Mouse (Mus musculus): Measurements from ENCODE around the gene Phf12. TPM values are rescaled to one million over a fixed set of nuclear protein-coding genes. Genes with fewer than 3 reads are reported as not detected.

Phf12 gene
- 17.8 and 19.6 TPM in 2 replicates for polyA plus RNA-seq (2014; fragmentation: Nextera tagmentation; extraction: Ambion mirVana)

DNA sequence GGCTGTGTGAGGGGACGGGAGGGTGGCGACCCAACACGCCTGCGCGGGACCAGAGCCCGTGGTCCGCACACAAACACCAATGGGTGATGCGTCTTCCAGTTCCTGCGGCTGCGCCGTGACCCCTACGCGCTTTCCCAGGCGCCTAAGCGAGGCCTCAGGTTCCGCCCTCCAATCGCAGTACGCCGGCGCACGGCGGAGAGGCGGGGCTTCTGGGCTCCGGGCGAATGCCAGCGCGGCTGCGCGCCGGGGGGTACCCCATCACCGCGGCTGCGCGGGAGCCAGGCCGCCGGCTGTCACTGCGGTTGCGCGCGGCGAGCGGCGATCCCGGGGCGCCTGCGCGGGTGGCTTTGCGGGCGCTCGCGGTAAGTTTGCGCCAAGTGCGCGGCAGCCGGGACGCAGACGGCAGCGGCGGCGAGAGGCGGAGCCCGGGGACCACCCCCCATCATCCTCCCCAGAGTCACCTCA is at the start of gene Phf12:
Phf12 (plus strand) TSS at position 314 of the 465 bp plus-strand sequence.
- ATAC-seq (ENCODE audit: insufficient read depth, low FRiP score, low TSS enrichment): peak; percentile 84
- WGBS: 0% methylated on average over 61 of the region's 62 CpGs

DNA sequence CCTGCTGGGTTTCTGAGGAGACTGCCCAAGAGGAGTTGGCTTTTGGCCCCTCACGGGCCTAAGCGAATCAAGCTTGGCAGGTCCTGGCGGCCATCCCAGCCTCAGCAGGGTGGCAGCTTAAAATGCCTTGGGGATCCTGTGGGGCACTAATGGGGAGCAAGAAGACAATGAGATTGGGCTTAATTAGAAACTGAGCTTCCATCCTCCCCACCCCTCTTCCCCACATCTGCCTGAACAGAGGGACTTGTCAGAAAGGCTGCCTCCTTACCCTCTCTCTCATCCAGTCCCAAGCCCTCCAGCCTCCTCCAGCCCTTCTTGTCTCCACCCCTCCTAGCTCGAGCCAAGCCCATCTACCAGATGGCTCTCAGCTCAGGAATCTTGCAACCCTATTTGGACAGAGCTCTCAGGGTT is 48.4 kb upstream of the Phf12 start:
- Histone ChIP-seq H3K36me3 (ENCODE audit: control insufficient read depth, insufficient read depth, low read length) (no peaks in the 10 kb centered on the region), H3K4me2 (ENCODE audit: low read depth) (no peak overlapping the region), H3K9ac (ENCODE audit: low read length) (no peak overlapping the region), H3K27ac (ENCODE audit: low read depth, low read length) (no peak overlapping the region), H3K9me3 (ENCODE audit: control insufficient read depth, low read length) (no peaks in the 10 kb centered on the region), H3K4me1 (ENCODE audit: control insufficient read depth, insufficient read depth, low read length) (peaks cover 10% of the 10 kb centered on the region), H3K27me3 (ENCODE audit: control insufficient read depth, insufficient read depth, low read length) (peaks cover 68% of the 10 kb centered on the region), H3K4me3 (ENCODE audit: low read depth, low read length) (no peak overlapping the region)
- 7% methylated on average over 4 of the region's 4 CpGs for WGBS
- DNase-seq (ENCODE audit: low spot score): no peak
- ATAC-seq (ENCODE audit: insufficient read depth, low FRiP score, low TSS enrichment): no peak

More for the DNA sequence above, at the start of gene Phf12:
- Histone ChIP-seq H3K4me2 (ENCODE audit: low read depth) (peak within 1 kb of the TSS; percentile 66), H3K4me3 (ENCODE audit: low read depth, low read length) (peak within 1 kb of the TSS; percentile 100), H3K27ac (ENCODE audit: low read depth, low read length) (peak within 1 kb of the TSS; percentile 89), H3K9ac (ENCODE audit: low read length) (peak within 1 kb of the TSS; percentile 96), H3K4me1 (ENCODE audit: control insufficient read depth, insufficient read depth, low read length) (peaks cover 8% of the 10 kb centered on the region; the same call in 1 of the 2 replicates), H3K36me3 (ENCODE audit: control insufficient read depth, insufficient read depth, low read length) (no peaks in the 10 kb centered on the region), H3K9me3 (ENCODE audit: control insufficient read depth, low read length) (no peaks in the 10 kb centered on the region), H3K27me3 (ENCODE audit: control insufficient read depth, insufficient read depth, low read length) (no peaks in the 10 kb centered on the region)
- DNase-seq (ENCODE audit: low spot score): peak; percentile 100

DNA sequence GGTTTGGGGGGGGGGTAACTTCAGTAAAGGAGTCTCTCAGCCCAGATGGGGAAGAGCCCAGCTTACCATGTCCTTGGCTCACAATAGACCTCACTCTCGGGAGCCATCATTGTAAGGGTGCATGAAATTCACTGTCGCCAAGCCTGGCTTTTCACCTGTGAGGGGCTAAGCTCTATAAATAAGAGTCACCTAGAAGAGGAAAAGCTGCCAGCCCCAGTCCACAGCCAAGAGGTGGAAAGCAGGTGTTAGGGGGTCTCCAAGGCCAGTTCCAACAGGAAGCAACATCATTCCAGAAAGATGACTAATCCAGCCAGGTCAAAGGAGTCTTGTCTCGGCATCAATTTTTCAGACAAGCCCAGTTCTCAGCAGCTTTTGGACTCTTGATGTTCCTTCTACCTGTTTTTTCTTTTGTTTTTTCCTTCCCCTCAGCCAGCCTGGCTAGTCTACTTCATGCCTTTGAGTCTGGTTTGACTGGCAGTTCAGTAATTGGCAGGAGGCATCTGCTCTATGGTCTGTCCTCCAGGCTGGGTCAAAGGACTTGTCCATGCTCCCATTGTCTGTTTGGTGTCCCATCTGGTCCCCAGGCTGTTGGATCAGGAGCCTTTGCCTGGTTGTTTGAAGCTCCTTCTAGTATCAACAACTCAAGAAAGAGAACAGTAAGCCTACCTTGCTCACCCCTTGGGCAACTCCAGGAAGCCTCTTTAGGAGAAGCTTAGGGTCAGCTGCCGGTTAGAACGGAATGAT is 47.8 kb upstream of the Phf12 start:
- H3K27ac ChIP-seq (ENCODE audit: low read depth, low read length): no peak overlapping the region
- H3K27me3 ChIP-seq (ENCODE audit: control insufficient read depth, insufficient read depth, low read length): peaks cover 74% of the 10 kb centered on the region
- no peaks in the 10 kb centered on the region for H3K36me3 ChIP-seq (ENCODE audit: control insufficient read depth, insufficient read depth, low read length)
- peaks cover 10% of the 10 kb centered on the region for H3K4me1 ChIP-seq (ENCODE audit: control insufficient read depth, insufficient read depth, low read length)
- H3K9me3 ChIP-seq (ENCODE audit: control insufficient read depth, low read length): no peaks in the 10 kb centered on the region
- no peak overlapping the region for H3K4me2 ChIP-seq (ENCODE audit: low read depth)
- 66% methylated on average over 5 of the region's 5 CpGs for WGBS
- DNase-seq (ENCODE audit: low spot score): no peak
- no peak overlapping the region for H3K9ac ChIP-seq (ENCODE audit: low read length)
- H3K4me3 ChIP-seq (ENCODE audit: low read depth, low read length): no peak overlapping the region
- no peak for ATAC-seq (ENCODE audit: insufficient read depth, low FRiP score, low TSS enrichment)

DNA sequence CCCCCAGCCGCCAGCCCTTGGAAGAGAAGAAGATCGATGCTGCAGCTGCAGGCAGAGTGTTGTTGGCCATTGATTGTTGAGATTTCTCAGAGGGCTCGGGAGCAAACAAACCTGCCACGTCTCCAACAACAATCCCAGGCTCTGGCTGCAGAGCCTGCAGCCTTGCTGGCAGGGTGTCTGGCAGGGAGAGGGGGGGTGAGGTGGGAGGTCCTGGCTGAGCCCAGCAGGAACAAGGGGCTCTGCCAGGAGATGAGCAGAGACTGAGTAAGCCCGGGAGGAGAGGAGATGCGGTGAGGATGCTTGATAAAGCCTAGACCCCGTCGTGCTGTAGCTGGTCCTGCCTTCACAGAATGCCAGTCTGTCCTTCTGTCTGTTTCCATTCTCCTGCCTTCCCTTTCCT is 45.7 kb upstream of the Phf12 start:
- Histone ChIP-seq H3K27ac (ENCODE audit: low read depth, low read length) (no peak overlapping the region), H3K27me3 (ENCODE audit: control insufficient read depth, insufficient read depth, low read length) (peaks cover 70% of the 10 kb centered on the region), H3K9ac (ENCODE audit: low read length) (no peak overlapping the region), H3K36me3 (ENCODE audit: control insufficient read depth, insufficient read depth, low read length) (no peaks in the 10 kb centered on the region), H3K4me3 (ENCODE audit: low read depth, low read length) (no peak overlapping the region), H3K4me1 (ENCODE audit: control insufficient read depth, insufficient read depth, low read length) (peaks cover 8% of the 10 kb centered on the region), H3K4me2 (ENCODE audit: low read depth) (no peak overlapping the region), H3K9me3 (ENCODE audit: control insufficient read depth, low read length) (no peaks in the 10 kb centered on the region)
- WGBS: 18% methylated on average over 8 of the region's 8 CpGs
- DNase-seq (ENCODE audit: low spot score) (no peak), ATAC-seq (ENCODE audit: insufficient read depth, low FRiP score, low TSS enrichment) (no peak)

DNA sequence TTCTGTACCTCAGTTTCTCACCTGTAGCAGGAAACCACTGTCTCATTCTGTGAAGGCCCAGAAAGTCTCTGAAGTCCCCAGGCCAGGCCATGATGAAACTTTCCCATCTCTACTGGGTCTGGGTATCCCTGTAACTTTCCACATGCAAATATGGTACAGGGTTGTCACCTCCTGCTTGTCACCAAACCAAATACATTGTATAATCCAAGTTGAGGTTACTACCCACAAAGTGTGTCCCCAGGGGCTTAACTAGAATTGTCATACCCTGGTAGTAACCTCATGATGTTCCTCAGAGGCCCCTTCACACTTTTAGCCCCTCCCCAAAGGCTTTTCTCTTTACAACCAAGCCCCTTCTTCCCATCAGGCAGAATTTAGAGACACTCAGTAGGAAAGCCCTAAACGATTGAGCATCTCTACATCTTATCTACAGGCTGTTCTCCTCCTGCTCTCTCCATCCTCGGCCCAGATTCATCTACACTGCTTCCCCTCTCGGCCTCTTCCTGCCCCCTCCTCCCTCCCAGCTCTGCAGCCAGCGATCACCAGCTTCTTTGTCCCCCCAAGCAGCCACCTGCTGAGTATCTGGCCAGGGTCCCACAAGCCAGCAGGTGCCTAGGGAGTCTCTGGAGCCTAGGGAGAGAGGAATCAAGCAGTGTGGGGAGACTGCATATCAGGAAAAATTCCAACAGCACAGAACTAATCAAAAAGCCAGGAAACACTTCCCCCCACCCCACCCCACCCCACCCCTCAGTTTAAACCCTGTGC is 44.7 kb upstream of the Phf12 start:
- Histone ChIP-seq H3K9ac (ENCODE audit: low read length) (no peak overlapping the region), H3K4me1 (ENCODE audit: control insufficient read depth, insufficient read depth, low read length) (peaks cover 12% of the 10 kb centered on the region), H3K27ac (ENCODE audit: low read depth, low read length) (no peak overlapping the region), H3K27me3 (ENCODE audit: control insufficient read depth, insufficient read depth, low read length) (peaks cover 64% of the 10 kb centered on the region), H3K4me2 (ENCODE audit: low read depth) (no peak overlapping the region), H3K36me3 (ENCODE audit: control insufficient read depth, insufficient read depth, low read length) (no peaks in the 10 kb centered on the region), H3K9me3 (ENCODE audit: control insufficient read depth, low read length) (no peaks in the 10 kb centered on the region), H3K4me3 (ENCODE audit: low read depth, low read length) (no peak overlapping the region)
- 18% methylated on average over 4 of the region's 4 CpGs for whole genome bisulfite sequencing
- no peak for ATAC-seq (ENCODE audit: insufficient read depth, low FRiP score, low TSS enrichment)
- no peak for DNase-seq (ENCODE audit: low spot score)

DNA sequence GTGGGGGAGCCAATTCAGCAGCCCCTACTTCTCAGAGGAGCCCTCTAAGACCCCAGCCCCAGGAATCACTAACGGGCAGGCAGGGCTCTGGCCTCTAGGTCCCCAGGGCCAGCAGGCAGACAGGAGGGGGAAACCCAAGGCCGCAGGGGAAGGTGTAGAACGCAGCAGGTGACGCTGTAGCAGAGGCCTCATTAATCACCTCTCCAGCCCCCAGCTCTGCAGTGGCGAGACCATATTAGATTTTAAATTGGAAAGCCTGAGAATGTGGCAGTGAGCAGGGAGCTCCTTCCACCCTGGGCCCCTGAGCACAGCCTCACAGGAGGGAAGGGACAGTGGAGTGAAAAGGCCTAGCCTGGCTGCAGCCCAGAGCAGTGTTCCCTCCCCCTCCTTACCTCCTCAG is 40.3 kb upstream of the Phf12 start:
- Histone ChIP-seq H3K4me1 (ENCODE audit: control insufficient read depth, insufficient read depth, low read length) (peaks cover 9% of the 10 kb centered on the region), H3K27ac (ENCODE audit: low read depth, low read length) (0 out of 2 replicates have a peak overlapping the region, but pooled peaks have one; percentile 24), H3K4me3 (ENCODE audit: low read depth, low read length) (no peak overlapping the region), H3K36me3 (ENCODE audit: control insufficient read depth, insufficient read depth, low read length) (no peaks in the 10 kb centered on the region), H3K9me3 (ENCODE audit: control insufficient read depth, low read length) (no peaks in the 10 kb centered on the region), H3K27me3 (ENCODE audit: control insufficient read depth, insufficient read depth, low read length) (peaks cover 29% of the 10 kb centered on the region), H3K9ac (ENCODE audit: low read length) (no peak overlapping the region), H3K4me2 (ENCODE audit: low read depth) (no peak overlapping the region)
- WGBS: 12% methylated on average over 5 of the region's 5 CpGs
- ATAC-seq (ENCODE audit: insufficient read depth, low FRiP score, low TSS enrichment) (no peak), DNase-seq (ENCODE audit: low spot score) (peak; percentile 40)

DNA sequence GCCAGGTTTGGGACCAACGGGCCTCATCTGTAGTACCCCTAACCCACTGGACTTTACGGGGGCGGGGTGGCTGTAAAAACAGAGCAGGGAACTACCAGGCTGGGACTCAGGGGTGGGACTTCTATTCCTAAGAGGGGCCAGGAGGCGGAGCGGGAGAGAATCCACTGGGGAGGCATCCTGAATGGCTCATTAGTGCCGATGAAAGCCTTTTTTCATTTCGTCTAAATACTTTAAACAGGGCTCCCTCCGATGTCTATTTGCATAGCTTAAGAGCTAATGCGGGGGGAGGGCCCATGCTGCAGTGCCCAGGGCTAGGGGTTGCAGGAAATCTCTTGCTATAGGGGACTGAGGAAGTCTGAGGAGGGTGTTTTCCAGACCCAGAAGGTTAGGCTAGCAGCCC is 34.7 kb upstream of the Phf12 start:
- WGBS: 3% methylated on average over 9 of the region's 9 CpGs
- H3K27me3 ChIP-seq (ENCODE audit: control insufficient read depth, insufficient read depth, low read length): peaks cover 29% of the 10 kb centered on the region
- ATAC-seq (ENCODE audit: insufficient read depth, low FRiP score, low TSS enrichment): peak; percentile 50

DNA sequence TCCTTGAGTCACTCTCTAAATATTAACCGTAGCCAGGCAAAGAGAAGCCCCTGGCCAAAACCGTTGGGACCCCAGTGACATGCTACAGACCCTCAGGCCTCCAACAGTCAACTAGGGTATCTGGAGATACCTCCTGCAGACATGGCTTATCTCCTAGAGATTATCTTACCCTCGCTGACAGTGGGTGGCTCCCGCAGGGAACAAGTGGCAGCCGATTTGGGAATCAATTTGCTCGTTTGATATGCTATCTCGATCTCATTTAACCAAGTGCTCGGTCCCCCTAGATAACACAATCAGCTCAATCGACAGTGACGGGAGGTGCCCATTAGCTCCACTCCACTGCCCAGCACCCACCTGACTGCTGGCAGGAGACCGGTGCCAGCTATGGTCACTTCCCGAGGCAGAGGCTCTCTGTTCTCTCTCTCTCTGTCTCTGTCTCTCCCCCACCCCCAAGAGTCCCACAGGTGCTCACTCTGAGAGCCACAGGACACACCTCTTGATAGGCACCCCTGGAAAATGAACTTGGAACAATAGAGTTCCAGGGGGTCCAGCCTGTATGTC is 32.3 kb upstream of the Phf12 start:
- Histone ChIP-seq H3K36me3 (ENCODE audit: control insufficient read depth, insufficient read depth, low read length) (no peaks in the 10 kb centered on the region), H3K4me3 (ENCODE audit: low read depth, low read length) (no peak overlapping the region), H3K4me2 (ENCODE audit: low read depth) (no peak overlapping the region), H3K27me3 (ENCODE audit: control insufficient read depth, insufficient read depth, low read length) (peaks cover 38% of the 10 kb centered on the region), H3K9me3 (ENCODE audit: control insufficient read depth, low read length) (no peaks in the 10 kb centered on the region), H3K4me1 (ENCODE audit: control insufficient read depth, insufficient read depth, low read length) (peaks cover 6% of the 10 kb centered on the region; the same call in 1 of the 2 replicates), H3K9ac (ENCODE audit: low read length) (no peak overlapping the region), H3K27ac (ENCODE audit: low read depth, low read length) (no peak overlapping the region)
- DNase-seq (ENCODE audit: low spot score) (no peak), ATAC-seq (ENCODE audit: insufficient read depth, low FRiP score, low TSS enrichment) (no peak)
- 51% methylated on average over 12 of the region's 12 CpGs for WGBS

More for the DNA sequence above, 34.7 kb upstream of the Phf12 start:
- DNase-seq (ENCODE audit: low spot score): peak; percentile 62
- H3K4me3 ChIP-seq (ENCODE audit: low read depth, low read length): no peak overlapping the region
- peaks cover 6% of the 10 kb centered on the region; the same call in 1 of the 2 replicates for H3K4me1 ChIP-seq (ENCODE audit: control insufficient read depth, insufficient read depth, low read length)
- no peak overlapping the region for H3K4me2 ChIP-seq (ENCODE audit: low read depth)
- no peaks in the 10 kb centered on the region for H3K36me3 ChIP-seq (ENCODE audit: control insufficient read depth, insufficient read depth, low read length)
- H3K9me3 ChIP-seq (ENCODE audit: control insufficient read depth, low read length): no peaks in the 10 kb centered on the region
- no peak overlapping the region for H3K27ac ChIP-seq (ENCODE audit: low read depth, low read length)
- H3K9ac ChIP-seq (ENCODE audit: low read length): no peak overlapping the region
